Mouse (Mus musculus): ENCODE results near the gene Ppia. TPM values are rescaled to one million over a fixed set of nuclear protein-coding genes. Genes with fewer than 3 reads are reported as not detected.

Ppia gene
- polyA plus RNA-seq, 1 experiment from 2014 or later: 2,332 TPM

DNA sequence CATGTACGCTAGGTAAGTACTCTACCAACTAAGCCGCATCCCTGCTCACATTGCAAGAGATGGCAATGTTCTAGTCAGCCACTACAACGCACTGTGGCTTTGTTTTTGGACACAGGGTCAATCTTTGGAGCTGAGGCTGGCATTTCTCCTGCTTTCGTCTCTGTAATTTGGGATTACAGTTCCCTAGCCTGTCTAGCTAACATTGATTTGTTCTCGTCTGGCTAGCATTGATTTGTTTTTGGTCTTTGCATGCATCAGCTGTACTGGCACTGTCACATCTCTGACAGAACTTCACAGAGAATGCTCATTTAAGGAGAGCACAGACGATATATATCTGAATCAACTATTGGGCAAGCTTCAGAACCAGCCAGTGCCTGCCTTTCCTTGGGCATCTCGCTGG lies 14.9 kb downstream of the Ppia start:
- H3K27me3 ChIP-seq (ENCODE audit: insufficient read depth, low read length): no peaks in the 10 kb centered on the region
- TF ChIP-seq CTCF (IDR thresholded peaks at IDR 0.05; ENCODE audit: low read depth) (no peak), EP300 (IDR thresholded peaks at IDR 0.05; ENCODE audit: low read depth) (no peak)
- H3K9ac ChIP-seq (replicated peaks): no peak overlapping the region
- peaks cover 18% of the 10 kb centered on the region for H3K4me1 ChIP-seq (ENCODE audit: insufficient read depth)
- peak overlapping the region; percentile 68 for H3K27ac ChIP-seq (ENCODE audit: low read depth)
- no peak overlapping the region for H3K4me2 ChIP-seq (ENCODE audit: low read depth, low read length)
- 80% methylated on average over 7 of the region's 7 CpGs for WGBS (ENCODE audit: insufficient replicate concordance)
- no peak overlapping the region for H3K4me3 ChIP-seq (ENCODE audit: low read depth, low read length)
- ATAC-seq: peak; percentile 83
- H3K36me3 ChIP-seq (replicated peaks; ENCODE audit: insufficient read depth, low read length): peaks cover 96% of the 10 kb centered on the region
- no peaks in the 10 kb centered on the region for H3K9me3 ChIP-seq (ENCODE audit: low read length)
- no peak for DNase-seq

DNA sequence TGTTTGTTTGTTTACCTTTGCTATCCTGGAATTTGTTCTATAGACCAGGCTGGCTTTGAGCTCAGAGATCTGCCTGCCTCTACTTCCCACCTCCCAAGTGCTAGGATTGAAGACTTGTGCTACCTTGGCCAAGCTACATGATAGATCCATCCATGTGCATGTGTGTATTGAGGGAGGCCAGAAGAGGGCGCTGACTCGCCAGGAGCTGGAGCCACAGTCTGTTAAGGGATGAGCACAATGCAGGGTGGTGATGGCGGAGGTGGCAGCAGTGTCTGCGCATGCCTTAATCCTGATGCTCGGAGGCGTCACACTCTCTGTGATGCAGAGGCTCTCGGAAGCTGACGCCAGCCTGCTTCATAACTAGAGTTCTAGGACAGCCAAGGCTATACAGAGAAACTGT lies 21.2 kb downstream of the Ppia start:
- Histone ChIP-seq H3K27me3 (ENCODE audit: insufficient read depth, low read length) (no peaks in the 10 kb centered on the region), H3K4me2 (ENCODE audit: low read depth, low read length) (no peak overlapping the region), H3K27ac (ENCODE audit: low read depth) (no peak overlapping the region), H3K4me3 (ENCODE audit: low read depth, low read length) (no peak overlapping the region), H3K9ac (replicated peaks) (no peak overlapping the region), H3K4me1 (ENCODE audit: insufficient read depth) (0 out of 2 replicates have a peak, but pooled peaks cover 10% of the 10 kb centered on the region), H3K9me3 (ENCODE audit: low read length) (no peaks in the 10 kb centered on the region), H3K36me3 (replicated peaks; ENCODE audit: insufficient read depth, low read length) (peaks cover 77% of the 10 kb centered on the region)
- peak; percentile 74 for DNase-seq
- WGBS (ENCODE audit: insufficient replicate concordance): 65% methylated on average over 8 of the region's 8 CpGs
- peak; percentile 88 for TF ChIP-seq CTCF (IDR thresholded peaks at IDR 0.05; ENCODE audit: low read depth)
- TF ChIP-seq EP300 (IDR thresholded peaks at IDR 0.05; ENCODE audit: low read depth): no peak
- ATAC-seq: peak; percentile 71

DNA sequence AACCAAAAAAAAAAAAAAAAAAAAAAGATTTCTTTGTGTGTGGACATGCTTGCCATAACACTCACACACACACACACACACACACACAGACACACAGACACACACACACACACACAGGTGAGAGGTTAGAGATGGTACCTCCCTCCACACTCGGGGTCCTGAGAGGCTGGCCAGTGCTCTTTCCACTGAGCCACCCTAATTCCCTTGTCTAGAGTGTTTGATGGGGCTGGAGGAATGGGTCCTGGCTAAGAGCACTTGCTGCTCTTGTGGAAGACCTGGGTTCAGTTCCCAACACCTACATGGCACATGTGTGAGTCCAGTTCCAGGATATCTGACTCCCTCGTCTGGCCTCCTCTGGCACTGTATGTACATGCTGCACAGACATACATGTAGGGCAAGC lies 22.4 kb downstream of the Ppia start:
- H3K27ac ChIP-seq (ENCODE audit: low read depth): no peak overlapping the region
- no peak overlapping the region for H3K4me2 ChIP-seq (ENCODE audit: low read depth, low read length)
- TF ChIP-seq CTCF (IDR thresholded peaks at IDR 0.05; ENCODE audit: low read depth) (no peak), EP300 (IDR thresholded peaks at IDR 0.05; ENCODE audit: low read depth) (no peak)
- H3K9me3 ChIP-seq (ENCODE audit: low read length): no peaks in the 10 kb centered on the region
- peaks cover 66% of the 10 kb centered on the region for H3K36me3 ChIP-seq (replicated peaks; ENCODE audit: insufficient read depth, low read length)
- H3K4me1 ChIP-seq (ENCODE audit: insufficient read depth): 0 out of 2 replicates have a peak, but pooled peaks cover 4% of the 10 kb centered on the region
- ATAC-seq: no peak
- no peak overlapping the region for H3K9ac ChIP-seq (replicated peaks)
- H3K27me3 ChIP-seq (ENCODE audit: insufficient read depth, low read length): no peaks in the 10 kb centered on the region
- 92% methylated on average over 2 of the region's 2 CpGs for WGBS (ENCODE audit: insufficient replicate concordance)
- no peak for DNase-seq
- H3K4me3 ChIP-seq (ENCODE audit: low read depth, low read length): no peak overlapping the region

DNA sequence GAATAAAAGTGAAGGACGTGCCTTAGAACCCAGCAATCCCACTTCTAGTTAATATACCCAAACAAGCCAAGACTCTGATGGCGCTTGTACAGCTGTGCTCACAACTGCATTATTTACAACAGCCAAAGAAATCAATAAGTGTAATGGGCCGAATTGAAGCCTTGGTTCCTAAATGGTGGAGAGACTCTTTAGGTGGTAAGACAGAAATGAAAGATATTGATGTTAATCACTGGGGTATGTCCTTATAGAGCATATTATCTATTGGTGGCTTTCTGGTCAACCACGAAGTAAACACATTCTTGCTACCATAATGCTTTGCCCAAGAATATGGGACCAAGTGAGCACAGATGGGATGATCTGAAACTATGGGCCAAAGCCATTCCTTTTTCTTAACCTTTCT lies 24.9 kb downstream of the Ppia start:
- 88% methylated on average over 4 of the region's 4 CpGs for WGBS (ENCODE audit: insufficient replicate concordance)
- DNase-seq (no peak), ATAC-seq (no peak)
- H3K9ac ChIP-seq (replicated peaks): no peak overlapping the region
- no peak overlapping the region for H3K4me2 ChIP-seq (ENCODE audit: low read depth, low read length)
- no peaks in the 10 kb centered on the region for H3K9me3 ChIP-seq (ENCODE audit: low read length)
- no peak overlapping the region for H3K27ac ChIP-seq (ENCODE audit: low read depth)
- H3K36me3 ChIP-seq (replicated peaks; ENCODE audit: insufficient read depth, low read length): peaks cover 41% of the 10 kb centered on the region
- no peaks in the 10 kb centered on the region for H3K27me3 ChIP-seq (ENCODE audit: insufficient read depth, low read length)
- no peak for TF ChIP-seq EP300 (IDR thresholded peaks at IDR 0.05; ENCODE audit: low read depth)
- H3K4me3 ChIP-seq (ENCODE audit: low read depth, low read length): no peak overlapping the region
- peaks cover 4% of the 10 kb centered on the region; the same call in 1 of the 2 replicates for H3K4me1 ChIP-seq (ENCODE audit: insufficient read depth)

DNA sequence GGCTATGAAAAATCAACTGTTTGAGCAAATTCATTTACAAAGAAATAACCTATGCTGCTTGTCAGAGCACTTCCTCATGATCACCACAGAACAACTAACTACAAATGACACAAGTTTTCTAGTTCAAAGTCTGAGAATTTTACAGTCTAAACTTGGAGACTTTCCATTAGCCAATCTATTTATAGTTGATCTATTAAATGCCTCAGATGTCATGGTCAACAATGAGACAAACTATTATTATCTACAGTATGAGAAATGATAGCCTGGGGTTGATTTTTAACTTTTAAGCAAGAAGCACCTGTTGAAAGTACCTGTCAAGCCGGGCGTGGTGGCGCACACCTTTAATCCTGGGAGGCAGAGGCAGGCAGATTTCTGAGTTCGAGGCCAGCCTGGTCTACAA lies 27.3 kb downstream of the Ppia start:
- Histone ChIP-seq H3K36me3 (replicated peaks; ENCODE audit: insufficient read depth, low read length) (peaks cover 22% of the 10 kb centered on the region), H3K27ac (ENCODE audit: low read depth) (no peak overlapping the region), H3K9ac (replicated peaks) (no peak overlapping the region), H3K4me2 (ENCODE audit: low read depth, low read length) (peak overlapping the region; percentile 82), H3K9me3 (ENCODE audit: low read length) (no peaks in the 10 kb centered on the region), H3K4me3 (ENCODE audit: low read depth, low read length) (peak overlapping the region; percentile 69), H3K4me1 (ENCODE audit: insufficient read depth) (peaks cover 4% of the 10 kb centered on the region; the same call in 1 of the 2 replicates), H3K27me3 (ENCODE audit: insufficient read depth, low read length) (no peaks in the 10 kb centered on the region)
- no peak for DNase-seq
- no peak for TF ChIP-seq EP300 (IDR thresholded peaks at IDR 0.05; ENCODE audit: low read depth)
- no peak for TF ChIP-seq CTCF (IDR thresholded peaks at IDR 0.05; ENCODE audit: low read depth)
- no peak for ATAC-seq
- WGBS (ENCODE audit: insufficient replicate concordance): 86% methylated on average over 4 of the region's 4 CpGs

DNA sequence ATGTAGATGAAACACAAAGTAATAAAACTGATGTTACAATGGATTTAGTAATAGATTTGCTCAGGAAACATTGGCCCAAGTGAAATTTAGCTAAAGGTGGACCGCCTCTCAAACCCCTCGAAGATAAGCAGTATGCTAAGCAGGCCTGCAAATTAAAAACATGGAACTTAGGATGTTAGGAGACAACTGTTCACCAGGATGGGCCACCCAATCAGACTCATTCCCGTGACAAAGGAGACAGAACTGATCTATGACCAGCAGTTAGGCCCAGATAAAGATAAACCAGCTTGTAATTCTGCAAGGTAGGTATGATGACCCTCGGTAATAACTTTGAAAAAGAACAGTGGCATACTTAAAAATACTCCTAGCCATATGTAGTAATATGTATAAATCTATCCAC lies 27.9 kb downstream of the Ppia start:
- peaks cover 18% of the 10 kb centered on the region for H3K36me3 ChIP-seq (replicated peaks; ENCODE audit: insufficient read depth, low read length)
- TF ChIP-seq CTCF (IDR thresholded peaks at IDR 0.05; ENCODE audit: low read depth) (no peak), EP300 (IDR thresholded peaks at IDR 0.05; ENCODE audit: low read depth) (no peak)
- peak overlapping the region; percentile 69 for H3K4me3 ChIP-seq (ENCODE audit: low read depth, low read length)
- ATAC-seq (no peak), DNase-seq (no peak)
- H3K9me3 ChIP-seq (ENCODE audit: low read length): no peaks in the 10 kb centered on the region
- peak overlapping the region; percentile 82 for H3K4me2 ChIP-seq (ENCODE audit: low read depth, low read length)
- H3K27me3 ChIP-seq (ENCODE audit: insufficient read depth, low read length): no peaks in the 10 kb centered on the region
- peak overlapping the region; percentile 90 for H3K27ac ChIP-seq (ENCODE audit: low read depth)
- peak overlapping the region; percentile 87 for H3K9ac ChIP-seq (replicated peaks)
- peaks cover 4% of the 10 kb centered on the region; the same call in 1 of the 2 replicates for H3K4me1 ChIP-seq (ENCODE audit: insufficient read depth)
- 42% methylated on average over 4 of the region's 4 CpGs for WGBS (ENCODE audit: insufficient replicate concordance)

DNA sequence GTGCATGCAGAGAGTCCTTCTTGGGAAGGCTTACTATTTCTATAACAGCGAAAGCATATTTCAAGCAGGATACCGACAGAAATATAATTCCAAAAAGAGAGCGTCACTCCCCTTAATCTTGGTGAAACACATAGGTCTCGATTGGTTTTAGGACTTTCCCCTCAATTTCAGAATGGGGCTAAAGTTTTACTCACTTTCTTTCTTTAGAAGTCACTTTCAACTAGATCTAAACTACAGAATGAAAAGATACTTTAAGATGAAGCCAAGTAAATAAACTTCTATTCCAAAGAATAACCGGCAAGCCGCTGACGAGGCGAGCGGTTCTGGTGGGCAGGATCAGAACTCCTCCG lies 28.5 kb downstream of the Ppia start:
- Histone ChIP-seq H3K36me3 (replicated peaks; ENCODE audit: insufficient read depth, low read length) (peaks cover 15% of the 10 kb centered on the region), H3K4me3 (ENCODE audit: low read depth, low read length) (peak overlapping the region; percentile 69), H3K4me1 (ENCODE audit: insufficient read depth) (peaks cover 4% of the 10 kb centered on the region; the same call in 1 of the 2 replicates), H3K27me3 (ENCODE audit: insufficient read depth, low read length) (no peaks in the 10 kb centered on the region), H3K9ac (replicated peaks) (peak overlapping the region; percentile 87), H3K4me2 (ENCODE audit: low read depth, low read length) (peak overlapping the region; percentile 82), H3K27ac (ENCODE audit: low read depth) (peak overlapping the region; percentile 90), H3K9me3 (ENCODE audit: low read length) (no peaks in the 10 kb centered on the region)
- no peak for TF ChIP-seq EP300 (IDR thresholded peaks at IDR 0.05; ENCODE audit: low read depth)
- TF ChIP-seq CTCF (IDR thresholded peaks at IDR 0.05; ENCODE audit: low read depth): no peak
- under 1% methylated on average over 10 of the region's 10 CpGs for WGBS (ENCODE audit: insufficient replicate concordance)
- no peak for DNase-seq
- ATAC-seq: no peak

All from liver, postnatal 0 days (tissue).